Mouse (Mus musculus) heart, adult 2 months (tissue): ENCODE measurements around the gene Olfr628. TPM values are rescaled to one million over a fixed set of nuclear protein-coding genes. Genes with fewer than 3 reads are reported as not detected.
"Not testable (repeated sequence)": the region's sequence is repeated elsewhere in the genome, so short reads cannot be mapped to it uniquely, and the experiment has no call there.

Source experiments
- DNase-seq, 2 experiments: peaks; one replicate each; pipeline ENCODE4 v3.0.0; 2021
- H3K27ac ChIP-seq: fragments of 200-600 bp; 2 replicates; pipeline ENCODE4 v1.8.1; 2022
- H3K27me3 ChIP-seq: fragments of 200-500 bp; 2 replicates; pipeline ENCODE4 v1.6.1; 2012; ENCODE audit warnings: mild to moderate bottlenecking, low read length, inconsistent platforms, mixed read lengths; ENCODE audit not compliant: control insufficient read depth, insufficient read depth
- H3K36me3 ChIP-seq: fragments of 200-500 bp; 2 replicates; pipeline ENCODE4 v1.6.1; 2012; ENCODE audit warnings: low read length, inconsistent platforms; ENCODE audit not compliant: control insufficient read depth, insufficient read depth
- H3K4me1 ChIP-seq: fragments of 200-500 bp; 2 replicates; pipeline ENCODE4 v1.6.1; 2011; ENCODE audit warnings: low read length; ENCODE audit not compliant: control insufficient read depth, insufficient read depth
- H3K4me3 ChIP-seq: fragments of 200-600 bp; 2 replicates; pipeline ENCODE4 v1.8.1; 2022
- H3K79me2 ChIP-seq: fragments of 200-500 bp; replicated peaks from 2 replicates; pipeline ENCODE4 v1.6.1; 2012; ENCODE audit warnings: mild to moderate bottlenecking, inconsistent platforms, low read length, moderate library complexity, mixed read lengths; ENCODE audit not compliant: control insufficient read depth, insufficient read depth
- H3K9ac ChIP-seq: fragments of 200-500 bp; 2 replicates; pipeline ENCODE4 v1.6.1; 2012; ENCODE audit warnings: low read depth, mild to moderate bottlenecking, control low read depth, inconsistent platforms, low read length, mixed read lengths
- CTCF ChIP-seq: fragments of 200-600 bp; IDR thresholded peaks from 2 replicates; pipeline ENCODE4 v1.8.1; 2022; ENCODE audit warnings: antibody characterized with exemption, mild to moderate bottlenecking, moderate library complexity
- EP300 ChIP-seq: fragments of 200-500 bp; IDR thresholded peaks from 2 replicates; pipeline ENCODE4 v1.6.1; 2011; ENCODE audit warnings: low read depth, low read length, control low read depth; ENCODE audit not compliant: insufficient read depth
- POLR2A ChIP-seq: fragments of 200-500 bp; IDR thresholded peaks from 2 replicates; pipeline ENCODE4 v1.6.1; 2011; ENCODE audit warnings: mild to moderate bottlenecking, low read depth, low read length, control low read depth; ENCODE audit not compliant: insufficient read depth
- WGBS: fragments of 180-500 bp; shearing (Covaris S2); methylation state at CpG from one replicate; pipeline ENCODE4 v1.1.7; 2018; 5-methylcytosine and 5-hydroxymethylcytosine counted together
- intact Hi-C: fragments of 180-260 bp; cut with DNase I; formaldehyde crosslinking; loops from one replicate; pipeline ENCODE4 v1.15.1; 2025
- polyA plus RNA-seq: library from polyadenylated mRNA; depleted of rRNA; stranded (reverse); fragments of >200 nt; gene quantifications from 2 replicates; pipeline ENCODE4 v1.2.3, GENCODE M21; 2012; rRNA removed
- total RNA-seq, 2 experiments: library from RNA; stranded (reverse); gene quantifications; 2 replicates each; pipeline ENCODE4 v1.2.3; 2021

The Olfr628 gene
- total and polyA plus RNA-seq, 3 experiments, result not detected

- Histone ChIP-seq H3K4me3 (no peak within 1 kb of the TSS), H3K27ac (no peak within 1 kb of the TSS), H3K27me3 (no peaks in the 10 kb centered on the region), H3K79me2 (no peaks in the 10 kb centered on the region), H3K36me3 (no peaks in the 10 kb centered on the region), H3K4me1 (no peaks in the 10 kb centered on the region), H3K9ac (no peak within 1 kb of the TSS)
- no peak for DNase-seq
- intact Hi-C loops, result no loop called here
- no peak for TF ChIP-seq EP300
- no peak for TF ChIP-seq POLR2A
- TF ChIP-seq CTCF, result no peak
- 63% methylated on average over 2 of the region's 2 CpGs for WGBS
Measured at GRCm38 (mm10) chr7:103744843-103745242, 14.7 kb downstream of the Olfr628 start, which contains the start of gene Olfr629. Gene Olfr629, minus strand, starts transcription at chr7:103744943.

- TF ChIP-seq CTCF, result no peak
- TF ChIP-seq POLR2A, result no peak
- TF ChIP-seq EP300, result no peak
- Histone ChIP-seq H3K79me2 (no peaks in the 10 kb centered on the region), H3K9ac (no peak within 1 kb of the TSS), H3K36me3 (no peaks in the 10 kb centered on the region), H3K4me1 (no peaks in the 10 kb centered on the region), H3K27ac (no peak within 1 kb of the TSS), H3K27me3 (no peaks in the 10 kb centered on the region), H3K4me3 (no peak within 1 kb of the TSS)
- intact Hi-C loops, result no loop called here
- WGBS, result 34% methylated on average over 2 of the region's 2 CpGs
- DNase-seq, result no peak
Measured at GRCm38 (mm10) chr7:103757233-103757632, 27.1 kb downstream of the Olfr628 start, which contains the start of gene Olfr630. Gene Olfr630, minus strand, starts transcription at chr7:103757333.

GRCm38 (mm10) chr7:103762212-103762611 lies 32.0 kb downstream of the Olfr628 start:
- H3K9ac ChIP-seq, H3K4me1 ChIP-seq, H3K27ac ChIP-seq, H3K79me2 ChIP-seq, intact Hi-C loops, H3K27me3 ChIP-seq, H3K36me3 ChIP-seq, H3K4me3 ChIP-seq: not testable (repeated sequence)
- DNase-seq, result peak in 1 of 2 experiments; percentile 2
- 68% methylated on average over 6 of the region's 6 CpGs for WGBS

GRCm38 (mm10) chr7:103767687-103768086 lies 37.5 kb downstream of the Olfr628 start:
- H3K27ac ChIP-seq, H3K36me3 ChIP-seq, H3K4me3 ChIP-seq, DNase-seq, H3K79me2 ChIP-seq, H3K27me3 ChIP-seq, H3K4me1 ChIP-seq, intact Hi-C loops, H3K9ac ChIP-seq: not testable (repeated sequence)
- 71% methylated on average over 6 of the region's 6 CpGs for WGBS

- Histone ChIP-seq H3K4me3 (no peak within 1 kb of the TSS), H3K79me2 (no peaks in the 10 kb centered on the region), H3K9ac (no peak within 1 kb of the TSS), H3K27ac (no peak within 1 kb of the TSS), H3K36me3 (no peaks in the 10 kb centered on the region), H3K4me1 (no peaks in the 10 kb centered on the region), H3K27me3 (no peaks in the 10 kb centered on the region)
- WGBS, result 59% methylated on average over 2 of the region's 2 CpGs
- intact Hi-C loops, result no loop called here
- TF ChIP-seq CTCF, result no peak
- no peak for TF ChIP-seq POLR2A
- no peak for TF ChIP-seq EP300
- DNase-seq, result no peak
Measured at GRCm38 (mm10) chr7:103771494-103771893, 41.3 kb downstream of the Olfr628 start, which contains the start of gene Olfr69. Gene Olfr69, minus strand, starts transcription at chr7:103771594.

GRCm38 (mm10) chr7:103777652-103778051 lies 47.5 kb downstream of the Olfr628 start:
- WGBS, result 69% methylated on average over 4 of the region's 4 CpGs
- H3K4me3 ChIP-seq, intact Hi-C loops, H3K36me3 ChIP-seq, H3K9ac ChIP-seq, H3K79me2 ChIP-seq, H3K4me1 ChIP-seq, H3K27ac ChIP-seq, H3K27me3 ChIP-seq, DNase-seq: not testable (repeated sequence)

GRCm38 (mm10) chr7:103779598-103779997 lies 49.4 kb downstream of the Olfr628 start, which contains the start of gene Olfr68:
Gene Olfr68, minus strand, starts transcription at chr7:103779698.
- no peak for DNase-seq
- Histone ChIP-seq H3K9ac (no peak within 1 kb of the TSS), H3K36me3 (no peaks in the 10 kb centered on the region), H3K79me2 (no peaks in the 10 kb centered on the region), H3K27me3 (no peaks in the 10 kb centered on the region), H3K4me3 (no peak within 1 kb of the TSS), H3K4me1 (no peaks in the 10 kb centered on the region), H3K27ac (no peak within 1 kb of the TSS)
- WGBS, result 72% methylated on average over 3 of the region's 3 CpGs
- no peak for TF ChIP-seq CTCF
- no peak for TF ChIP-seq POLR2A
- TF ChIP-seq EP300, result no peak
- intact Hi-C loops, result no loop called here

Other genes starting within 250 kb of the Olfr628 start
Only the 30 nearest of the 33 such genes appear.
- gene Olfr611, start 209.5 kb upstream of the Olfr628 start, total RNA-seq, result not detected
- not detected in 2 replicates for gene Olfr611, start 209.5 kb upstream of the Olfr628 start, polyA plus RNA-seq
- gene Olfr612, start 187.7 kb upstream of the Olfr628 start, total RNA-seq, result not detected
- not detected in 2 replicates for gene Olfr612, start 187.7 kb upstream of the Olfr628 start, polyA plus RNA-seq
- not detected for gene Olfr613, start 182.3 kb upstream of the Olfr628 start, total RNA-seq
- gene Olfr613, start 182.3 kb upstream of the Olfr628 start, polyA plus RNA-seq, result not detected in 2 replicates
- not detected for gene Olfr615, start 174.3 kb upstream of the Olfr628 start, total RNA-seq
- gene Olfr615, start 174.3 kb upstream of the Olfr628 start, polyA plus RNA-seq, result not detected in 2 replicates
- not detected for gene Olfr616, start 161.2 kb upstream of the Olfr628 start, total RNA-seq
- not detected in 2 replicates for gene Olfr616, start 161.2 kb upstream of the Olfr628 start, polyA plus RNA-seq
- gene Olfr617, start 157.3 kb upstream of the Olfr628 start, total RNA-seq, result not detected
- gene Olfr617, start 157.3 kb upstream of the Olfr628 start, polyA plus RNA-seq, result not detected in 2 replicates
- gene Olfr618, start 140.3 kb upstream of the Olfr628 start, total RNA-seq, result not detected
- gene Olfr618, start 140.3 kb upstream of the Olfr628 start, polyA plus RNA-seq, result not detected in 2 replicates
- not detected for gene Olfr619, start 129.8 kb upstream of the Olfr628 start, total RNA-seq
- not detected in 2 replicates for gene Olfr619, start 129.8 kb upstream of the Olfr628 start, polyA plus RNA-seq
- not detected for gene Olfr620, start 117.8 kb upstream of the Olfr628 start, total RNA-seq
- not detected in 2 replicates for gene Olfr620, start 117.8 kb upstream of the Olfr628 start, polyA plus RNA-seq
- not detected for gene Olfr622, start 87.7 kb upstream of the Olfr628 start, total RNA-seq
- not detected in 2 replicates for gene Olfr622, start 87.7 kb upstream of the Olfr628 start, polyA plus RNA-seq
- gene Olfr623, start 66.7 kb upstream of the Olfr628 start, total RNA-seq, result not detected
- gene Olfr623, start 66.7 kb upstream of the Olfr628 start, polyA plus RNA-seq, result not detected in 2 replicates
- not detected for gene Olfr624, start 59.2 kb upstream of the Olfr628 start, total RNA-seq
- 0.03 TPM in 1 of 2 replicates, not detected in the other for gene Olfr624, start 59.2 kb upstream of the Olfr628 start, polyA plus RNA-seq
- not detected for gene Olfr625-ps1, start 47.7 kb upstream of the Olfr628 start, total RNA-seq
- gene Olfr625-ps1, start 47.7 kb upstream of the Olfr628 start, polyA plus RNA-seq, result not detected in 2 replicates
- gene Olfr243, start 15.7 kb upstream of the Olfr628 start, total RNA-seq, result not detected
- not detected in 2 replicates for gene Olfr243, start 15.7 kb upstream of the Olfr628 start, polyA plus RNA-seq
- not detected for gene Olfr629, start 14.6 kb downstream of the Olfr628 start, total RNA-seq
- not detected in 2 replicates for gene Olfr629, start 14.6 kb downstream of the Olfr628 start, polyA plus RNA-seq
- not detected for gene Olfr630, start 27.0 kb downstream of the Olfr628 start, total RNA-seq
- gene Olfr630, start 27.0 kb downstream of the Olfr628 start, polyA plus RNA-seq, result not detected in 2 replicates
- gene Olfr69, start 41.2 kb downstream of the Olfr628 start, total RNA-seq, result not detected
- not detected in 2 replicates for gene Olfr69, start 41.2 kb downstream of the Olfr628 start, polyA plus RNA-seq
- not detected for gene Olfr68, start 49.3 kb downstream of the Olfr628 start, total RNA-seq
- gene Olfr68, start 49.3 kb downstream of the Olfr628 start, polyA plus RNA-seq, result not detected in 2 replicates
- gene Olfr67, start 61.4 kb downstream of the Olfr628 start, total RNA-seq, result not detected
- not detected in 2 replicates for gene Olfr67, start 61.4 kb downstream of the Olfr628 start, polyA plus RNA-seq
- 1,000 to 10,000 TPM in 1 of 2 experiments, 100 to 1,000 TPM in 1; 558 to 4,688 TPM for gene Hbb-bt, start 83.6 kb downstream of the Olfr628 start, total RNA-seq
- 954 and 7,998 TPM in 2 replicates for gene Hbb-bt, start 83.6 kb downstream of the Olfr628 start, polyA plus RNA-seq
- over 10,000 TPM in 1 of 2 experiments, 1,000 to 10,000 TPM in 1; 5,780 to 41,164 TPM for gene Hbb-bs, start 97.7 kb downstream of the Olfr628 start, total RNA-seq
- 10,215 and 68,774 TPM in 2 replicates for gene Hbb-bs, start 97.7 kb downstream of the Olfr628 start, polyA plus RNA-seq
- gene Hbb-bh2, start 110.1 kb downstream of the Olfr628 start, total RNA-seq, result not detected
- gene Hbb-bh2, start 110.1 kb downstream of the Olfr628 start, polyA plus RNA-seq, result not detected in 2 replicates
- not detected for gene Hbb-bh1, start 112.8 kb downstream of the Olfr628 start, total RNA-seq
- not detected in 2 replicates for gene Hbb-bh1, start 112.8 kb downstream of the Olfr628 start, polyA plus RNA-seq
- gene Hbb-y, start 122.8 kb downstream of the Olfr628 start, total RNA-seq, result not detected
- gene Hbb-y, start 122.8 kb downstream of the Olfr628 start, polyA plus RNA-seq, result not detected in 2 replicates
- gene Olfr66, start 155.9 kb downstream of the Olfr628 start, total RNA-seq, result not detected
- not detected in 2 replicates for gene Olfr66, start 155.9 kb downstream of the Olfr628 start, polyA plus RNA-seq
- gene Olfr64, start 164.1 kb downstream of the Olfr628 start, total RNA-seq, result not detected
- not detected in 2 replicates for gene Olfr64, start 164.1 kb downstream of the Olfr628 start, polyA plus RNA-seq
- gene Olfr65, start 173.1 kb downstream of the Olfr628 start, total RNA-seq, result not detected
- gene Olfr65, start 173.1 kb downstream of the Olfr628 start, polyA plus RNA-seq, result not detected in 2 replicates
- gene Olfr631, start 198.5 kb downstream of the Olfr628 start, total RNA-seq, result not detected
- gene Olfr631, start 198.5 kb downstream of the Olfr628 start, polyA plus RNA-seq, result not detected in 2 replicates
- not detected for gene Olfr632, start 204.0 kb downstream of the Olfr628 start, total RNA-seq
- gene Olfr632, start 204.0 kb downstream of the Olfr628 start, polyA plus RNA-seq, result not detected in 2 replicates
- not detected for gene Olfr633, start 214.1 kb downstream of the Olfr628 start, total RNA-seq
- not detected in 2 replicates for gene Olfr633, start 214.1 kb downstream of the Olfr628 start, polyA plus RNA-seq